Mouse (Mus musculus): ENCODE results near the gene Tmem144. TPM values are rescaled to one million over a fixed set of nuclear protein-coding genes. Genes with fewer than 3 reads are reported as not detected.

The Tmem144 gene
- polyA plus RNA-seq, 1 experiment from 2014 or later: 2.0 TPM

Other genes with a start within 250 kb of the Tmem144 start
- gene 4930579G24Rik, start 223.7 kb downstream of the Tmem144 start, polyA plus RNA-seq (2014; fragmentation: Nextera tagmentation; extraction: Ambion mirVana): 25.1 and 28.8 TPM in 2 replicates
- gene Etfdh, start 223.3 kb downstream of the Tmem144 start, polyA plus RNA-seq (2014; fragmentation: Nextera tagmentation; extraction: Ambion mirVana): 50.5 and 54.7 TPM in 2 replicates
- not detected in 2 replicates for gene Rxfp1, start 114.9 kb downstream of the Tmem144 start, polyA plus RNA-seq (2014; fragmentation: Nextera tagmentation; extraction: Ambion mirVana)
- gene Fam198b, start 31.8 kb upstream of the Tmem144 start, polyA plus RNA-seq (2014; fragmentation: Nextera tagmentation; extraction: Ambion mirVana): 0.73 and 0.77 TPM in 2 replicates